Mouse (Mus musculus) T-helper 1 cell (primary cell): Measurements from ENCODE around the gene Aaed1.

ENCODE experiments used
- in situ Hi-C: fragments of 300-600 bp; cut with MboI, MseI; formaldehyde crosslinking; loops from one replicate; pipeline ENCODE4 v1.15.1; 2025; ENCODE audit warnings: high pct_unique_total_duplicates

The Aaed1 gene

GRCm38 (mm10) chr13:64309842-64310241, 2.7 kb downstream of the Aaed1 start:
- in situ Hi-C loops = loop anchor here (5.0 to 25.0 kb wide), 2 partner anchors 38 to 802 kb away; partner anchors contain the start of gene Mfsd14b

GRCm38 (mm10) chr13:64309036-64309435, 3.5 kb downstream of the Aaed1 start:
- in situ Hi-C loops = loop anchor here (25.0 kb wide), 1 partner anchor 803 kb away; the partner anchor contains the start of gene Mfsd14b

DNA sequence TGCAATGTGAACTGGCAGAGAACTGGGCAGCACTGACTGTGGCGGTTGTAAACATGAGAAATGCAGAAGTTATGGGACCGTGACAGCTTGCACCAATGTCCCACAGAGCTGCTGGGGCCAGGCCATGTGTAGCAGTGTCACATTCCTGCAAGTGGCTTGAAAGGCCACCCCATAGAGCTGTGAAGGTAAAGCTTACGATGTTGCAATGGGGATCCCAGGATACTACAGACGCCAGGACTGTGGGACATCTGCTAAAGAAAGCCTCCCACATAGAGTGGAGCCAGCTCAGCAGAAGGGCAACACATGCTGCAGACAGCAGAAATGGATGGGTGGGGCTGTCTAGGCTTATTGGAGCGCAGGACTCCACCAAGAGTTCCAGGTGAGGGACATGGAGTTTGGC, 5.0 kb downstream of the Aaed1 start:
- in situ Hi-C loops = loop anchor here (25.0 kb wide), 1 partner anchor 805 kb away; the partner anchor contains the start of gene Mfsd14b

GRCm38 (mm10) chr13:64306078-64306477, 6.4 kb downstream of the Aaed1 start:
- in situ Hi-C loops = loop anchor here (25.0 kb wide), 1 partner anchor 806 kb away; the partner anchor contains the start of gene Mfsd14b

GRCm38 (mm10) chr13:64299069-64299468, 13.4 kb downstream of the Aaed1 start:
- in situ Hi-C loops = loop anchor here (5.0 kb wide), 1 partner anchor 52 kb away; no protein-coding TSS in a partner anchor

DNA sequence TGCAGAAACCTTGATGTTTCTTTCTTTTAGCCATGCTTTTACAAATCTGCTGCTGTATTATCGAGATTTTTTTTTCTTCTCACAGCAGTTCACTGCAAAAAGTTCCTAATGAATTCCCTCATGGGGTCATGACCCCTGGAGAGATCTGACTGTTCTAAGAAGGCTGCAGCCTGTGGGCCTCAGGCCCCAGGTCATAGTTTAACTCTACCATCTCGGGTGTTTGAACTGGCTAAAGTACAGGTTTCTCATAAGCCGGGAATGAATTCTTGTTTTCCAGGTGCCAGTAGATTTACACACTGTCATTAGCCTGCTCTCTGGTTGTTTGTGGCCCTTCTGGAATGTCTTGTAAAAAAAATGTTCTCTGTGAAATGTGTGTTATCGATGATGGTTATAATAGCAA, 25.7 kb downstream of the Aaed1 start:
- in situ Hi-C loops = no loop called here

- in situ Hi-C loops = no loop called here
These were observed 26.2 kb downstream of the Aaed1 start for GRCm38 (mm10) chr13:64286321-64286720.

DNA sequence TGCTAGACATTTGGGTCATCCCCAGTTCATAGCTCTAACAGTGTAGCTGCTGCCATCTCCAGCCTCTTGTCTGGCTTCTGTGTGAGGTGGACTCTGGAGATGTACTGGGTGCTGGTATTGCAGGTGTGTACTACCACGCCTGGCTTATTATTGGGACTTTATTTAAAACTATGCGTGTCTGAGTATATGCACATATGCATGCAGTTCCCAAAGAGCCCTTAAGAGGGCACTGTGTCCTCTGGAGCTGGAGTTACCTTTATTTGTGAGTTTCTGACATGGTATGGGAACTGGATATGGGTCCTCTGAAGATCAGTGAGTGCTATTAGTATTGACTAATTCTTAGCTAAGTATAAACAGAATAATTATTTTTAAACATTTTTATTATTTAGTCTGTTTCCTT, 27.8 kb downstream of the Aaed1 start:
- in situ Hi-C loops = no loop called here

DNA sequence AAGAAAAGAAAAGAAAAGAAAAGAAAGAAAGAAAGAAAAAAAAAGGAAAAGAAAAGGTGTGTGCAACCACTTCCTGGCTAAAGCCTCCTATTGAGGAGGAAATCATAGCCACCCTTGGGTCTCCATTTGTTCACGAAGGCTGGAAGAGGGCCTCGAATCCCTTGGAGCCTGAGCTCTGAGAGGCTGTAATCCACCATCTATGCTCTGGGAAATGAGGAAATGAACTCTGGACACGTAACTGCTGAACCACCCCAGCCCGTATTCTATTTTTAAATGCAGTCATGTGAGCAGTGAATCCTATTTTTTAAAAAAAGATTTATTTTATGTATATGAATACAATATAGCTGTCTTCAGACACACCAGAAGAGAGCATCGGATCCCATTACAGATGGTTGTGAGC, 31.6 kb downstream of the Aaed1 start:
- in situ Hi-C loops = no loop called here

DNA sequence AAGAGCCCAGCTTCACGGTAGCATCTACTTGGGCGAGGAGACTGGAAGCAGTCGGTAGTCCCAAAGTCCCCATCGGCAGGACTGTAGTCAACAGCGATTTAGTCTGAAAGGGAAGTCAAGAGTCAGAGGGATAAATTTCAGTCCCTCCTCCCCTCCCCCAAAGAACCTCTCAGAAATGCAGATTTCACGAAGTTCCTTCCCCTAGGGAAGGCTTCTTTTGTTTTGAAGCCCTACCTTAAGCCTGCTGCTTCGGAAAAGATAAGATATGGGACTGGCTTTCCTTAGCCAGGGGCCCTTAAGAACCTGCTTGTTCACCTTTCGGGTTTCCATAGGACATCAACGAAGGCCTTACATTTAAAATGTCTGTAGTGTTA, 36.8 kb downstream of the Aaed1 start:
- in situ Hi-C loops = no loop called here

- in situ Hi-C loops = loop anchor here (5.0 kb wide), 2 partner anchors 37 to 972 kb away; partner anchors contain the start of gene Aaed1
These were observed 37.4 kb downstream of the Aaed1 start, which contains the start of gene Cdc14b for GRCm38 (mm10) chr13:64274879-64275753. Gene Cdc14b, minus strand, starts transcription at chr13:64275290.

- in situ Hi-C loops = loop anchor here (5.0 kb wide), 2 partner anchors 38 to 973 kb away; partner anchors contain the start of gene Aaed1
These were observed 38.3 kb downstream of the Aaed1 start for GRCm38 (mm10) chr13:64273891-64274844.

DNA sequence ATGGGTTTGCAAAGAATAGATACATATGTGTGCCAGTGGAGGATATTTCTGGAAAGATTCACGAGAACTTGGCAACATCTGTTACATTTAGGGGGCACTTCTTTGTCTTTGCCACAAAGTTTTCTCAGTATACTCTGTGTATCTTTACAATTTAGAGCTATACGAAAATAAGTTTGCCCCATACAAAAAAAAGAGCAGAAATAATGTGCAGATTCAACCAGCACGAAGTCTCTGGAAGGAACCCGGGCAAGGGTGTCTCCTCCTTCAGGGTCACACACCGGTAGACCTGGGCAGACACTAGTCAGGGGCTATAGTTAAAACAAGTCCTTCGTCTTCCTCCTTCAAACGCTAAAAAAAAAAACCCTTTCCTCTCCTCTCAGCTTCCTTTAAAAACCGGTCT, 39.2 kb downstream of the Aaed1 start:
- in situ Hi-C loops = loop anchor here (5.0 kb wide), 2 partner anchors 39 to 974 kb away; partner anchors contain the start of gene Aaed1

DNA sequence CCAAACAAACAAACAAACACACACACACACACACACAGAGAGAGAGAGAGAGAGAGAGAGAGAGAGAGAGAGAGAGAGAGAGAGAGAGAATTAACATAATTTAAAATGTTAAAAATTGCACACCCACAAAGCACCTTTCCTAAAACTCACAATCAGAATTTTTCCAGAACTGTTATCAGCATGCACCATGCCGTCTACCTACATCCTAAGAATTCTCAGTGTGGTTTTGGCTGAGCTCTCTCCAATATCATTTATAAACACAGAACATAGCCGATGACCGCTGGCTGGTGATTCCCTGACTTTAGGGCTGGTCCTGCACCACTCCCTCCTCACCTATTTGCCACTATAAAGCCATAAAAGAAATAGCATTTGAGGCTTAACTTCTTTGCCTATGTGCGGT, 44.1 kb downstream of the Aaed1 start:
- in situ Hi-C loops = no loop called here

- in situ Hi-C loops = no loop called here
These were observed 45.4 kb downstream of the Aaed1 start for GRCm38 (mm10) chr13:64267151-64267550.

- in situ Hi-C loops = no loop called here
These were observed 47.9 kb downstream of the Aaed1 start for GRCm38 (mm10) chr13:64264586-64264985.

DNA sequence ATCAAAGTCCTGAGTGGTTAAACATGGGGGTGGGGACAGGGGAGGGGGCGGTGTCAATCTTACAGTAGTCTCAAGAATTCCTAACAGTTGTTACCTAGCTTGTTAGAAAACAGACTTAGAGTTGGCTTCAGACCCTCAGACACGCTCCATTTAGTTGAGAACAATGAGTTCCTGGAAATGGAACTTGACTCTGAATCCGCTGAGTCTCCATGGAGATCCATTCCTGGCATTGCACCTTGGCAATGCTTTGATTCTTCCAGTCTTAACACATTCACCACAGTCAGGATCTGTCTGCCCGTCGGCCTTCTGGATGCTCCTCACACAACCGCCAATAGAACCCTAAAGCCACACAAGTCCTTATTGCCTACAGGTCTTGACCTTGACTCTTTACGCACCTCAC, 52.6 kb downstream of the Aaed1 start:
- in situ Hi-C loops = no loop called here

DNA sequence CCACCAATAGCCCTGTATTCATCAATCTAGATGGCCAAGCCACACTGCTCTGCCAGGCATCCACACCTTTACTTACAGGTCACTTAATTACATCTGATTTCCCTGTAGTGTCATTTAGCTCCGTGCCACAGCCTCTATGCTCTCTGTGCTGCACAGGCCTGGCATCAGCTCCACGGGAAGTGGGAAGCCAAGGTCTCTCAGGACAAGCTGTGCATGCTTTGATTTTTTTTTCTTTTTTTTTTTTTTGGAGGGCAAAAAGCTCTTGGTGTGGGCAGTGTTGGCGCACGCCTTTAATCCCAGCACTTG, 54.0 kb downstream of the Aaed1 start:
- in situ Hi-C loops = no loop called here

DNA sequence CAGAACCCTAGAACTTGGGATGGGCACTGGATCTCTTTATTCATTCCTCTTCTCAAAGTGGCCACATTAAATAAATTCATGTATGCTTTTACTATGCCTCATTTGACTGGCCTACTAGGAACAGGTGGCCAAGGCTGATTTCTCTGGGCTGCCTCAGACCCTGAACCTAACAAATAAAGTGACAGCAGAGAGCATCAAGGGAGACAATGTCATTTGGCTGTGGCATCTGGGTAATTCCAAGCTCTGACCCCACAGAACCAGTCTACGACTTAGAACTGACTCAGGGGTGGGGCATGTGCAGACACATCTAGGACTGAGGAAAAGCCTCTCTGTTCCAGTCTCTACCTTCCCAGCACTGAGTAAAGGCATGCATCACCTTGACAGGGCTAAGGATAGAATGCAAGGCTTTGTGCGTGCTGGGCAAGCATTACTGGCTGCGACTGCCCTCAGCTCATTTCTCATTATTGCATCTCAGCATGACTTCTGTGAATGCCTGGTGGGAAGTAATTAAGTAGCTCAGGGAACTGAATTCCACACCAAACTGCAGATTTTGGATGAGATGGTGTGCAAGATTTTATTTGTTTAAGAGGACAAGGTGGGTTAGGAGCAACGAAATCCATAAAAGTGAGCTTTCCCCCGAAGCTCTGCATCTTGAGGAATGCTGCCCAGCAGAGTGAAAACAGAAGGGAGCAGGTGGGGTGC, 54.5 kb downstream of the Aaed1 start:
- in situ Hi-C loops = no loop called here

DNA sequence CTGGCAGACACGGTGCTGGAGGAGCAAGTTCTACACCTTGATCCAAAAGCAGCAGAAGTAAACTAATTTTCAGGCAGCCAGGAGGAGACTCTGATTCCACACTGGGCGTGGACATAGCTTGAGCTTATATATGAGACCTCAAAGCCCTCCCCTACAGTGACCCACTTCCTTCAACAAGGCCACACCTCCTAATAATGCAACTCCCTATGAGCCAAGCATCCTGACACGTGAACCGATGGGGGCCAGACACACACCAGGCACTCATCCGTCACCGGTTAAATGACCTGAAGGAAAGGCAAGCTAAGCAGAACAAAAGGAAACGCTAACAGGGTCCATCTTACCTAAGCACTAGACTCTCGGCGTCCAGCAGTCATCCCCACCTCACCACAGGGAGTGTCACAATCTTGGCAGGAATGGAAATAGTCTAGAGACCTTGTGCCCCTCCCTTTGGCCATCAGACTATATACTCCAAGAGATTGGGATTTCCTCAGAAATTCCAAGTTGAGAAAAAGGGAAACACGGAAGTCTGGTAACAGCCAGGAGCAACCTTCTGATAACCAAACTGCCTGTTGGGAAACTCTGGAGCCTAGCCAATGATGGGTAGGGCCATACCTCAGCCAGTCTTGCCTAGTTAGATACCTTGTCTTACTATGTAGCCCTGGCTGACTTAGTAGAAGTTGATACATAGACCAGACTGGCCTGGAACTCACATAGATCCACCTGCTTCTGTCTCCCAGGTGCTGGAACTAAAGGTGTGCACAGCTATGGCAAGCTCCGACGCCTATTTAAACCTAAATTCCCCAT, 55.3 kb downstream of the Aaed1 start:
- in situ Hi-C loops = no loop called here
